Mouse (Mus musculus) stomach, embryonic 16.5 days (tissue): ENCODE results near the gene Olfr572. TPM values are rescaled to one million over a fixed set of nuclear protein-coding genes. Genes with fewer than 3 reads are reported as not detected.

Experiments
- ATAC-seq: fragments of 200-750 bp; cut with Nextera tagmentation; 2 replicates; pipeline ENCODE4 v1.8.0; 2017; ENCODE audit warnings: moderate number of reproducible peaks, moderate TSS enrichment; ENCODE audit not compliant: insufficient read depth, low FRiP score
- H3K27ac ChIP-seq: fragments of 300-500 bp; sonication (generic); 2 replicates; pipeline ENCODE4 v1.5.1; 2014; ENCODE audit warnings: low read length
- H3K27me3 ChIP-seq: fragments of 300-500 bp; sonication (generic); 2 replicates; pipeline ENCODE4 v1.6.1; 2014; ENCODE audit warnings: low read length, control low read depth, mixed read lengths; ENCODE audit not compliant: control insufficient read depth, insufficient read depth
- H3K36me3 ChIP-seq: fragments of 300-500 bp; sonication (generic); 2 replicates; pipeline ENCODE4 v1.6.1; 2014; ENCODE audit warnings: low read length; ENCODE audit not compliant: control insufficient read depth, insufficient read depth
- H3K4me1 ChIP-seq: fragments of 300-500 bp; sonication (generic); 2 replicates; pipeline ENCODE4 v1.6.1; 2014; ENCODE audit warnings: low read length, control low read depth, mixed read lengths; ENCODE audit not compliant: control insufficient read depth, insufficient read depth
- H3K4me2 ChIP-seq: fragments of 300-500 bp; sonication (generic); 2 replicates; pipeline ENCODE4 v1.6.1; 2014; ENCODE audit warnings: low read depth, low read length, mixed read lengths
- H3K4me3 ChIP-seq: fragments of 300-500 bp; sonication (generic); replicated peaks from 2 replicates; pipeline ENCODE4 v1.5.1; 2014; ENCODE audit warnings: mild to moderate bottlenecking, low read length
- H3K9ac ChIP-seq: fragments of 300-500 bp; sonication (generic); 2 replicates; pipeline ENCODE4 v1.6.1; 2014; ENCODE audit warnings: low read length
- H3K9me3 ChIP-seq: fragments of 300-500 bp; sonication (generic); replicated peaks from 2 replicates; pipeline ENCODE4 v1.6.1; 2016; ENCODE audit warnings: low read length, control low read depth; ENCODE audit not compliant: control insufficient read depth
- WGBS: fragments of 180-500 bp; shearing (Covaris S2); extraction: QIAGEN DNeasy Blood & Tissue Kit; methylation state at CpG from one replicate; pipeline ENCODE4 v1.1.7; 2014; 5-methylcytosine and 5-hydroxymethylcytosine counted together
- polyA plus RNA-seq: library from polyadenylated mRNA; unstranded; fragments of >200 nt; fragmentation: Nextera tagmentation; extraction: Ambion mirVana; gene quantifications from 2 replicates; pipeline ENCODE4 v1.2.1, GENCODE M21; 2015

Olfr572 gene
- polyA plus RNA-seq, 1 experiment from 2014 or later: not detected

- no peak for ATAC-seq
- Histone ChIP-seq H3K36me3 (no peaks in the 10 kb centered on the region), H3K27me3 (no peaks in the 10 kb centered on the region), H3K27ac (no peak overlapping the region), H3K9ac (no peak overlapping the region), H3K4me1 (no peaks in the 10 kb centered on the region), H3K9me3 (no peaks in the 10 kb centered on the region), H3K4me2 (no peak overlapping the region), H3K4me3 (no peak overlapping the region)
- 84% methylated on average over 1 of the region's 1 CpGs for WGBS
Measured at GRCm38 (mm10) chr7:102943417-102943816, 19.2 kb downstream of the Olfr572 start.

DNA sequence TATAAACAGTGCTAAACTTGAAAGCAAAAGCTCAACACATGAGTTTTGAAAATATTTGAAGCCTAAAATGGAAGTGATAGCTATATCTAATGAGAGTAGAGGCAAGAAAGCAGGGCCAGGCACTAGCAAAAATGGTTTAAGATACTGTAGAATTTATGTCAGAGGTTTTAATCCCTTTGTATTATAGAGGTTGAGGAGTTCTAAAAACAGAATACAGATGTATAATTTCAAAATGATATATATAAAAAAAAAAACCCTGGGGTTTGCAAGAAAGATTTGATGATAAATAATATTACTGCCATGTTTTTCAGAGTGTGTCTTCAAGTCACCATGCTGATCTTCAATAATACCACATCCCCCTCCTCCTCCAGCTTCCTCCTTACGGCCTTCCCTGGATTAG is 24.0 kb downstream of the Olfr572 start, which contains the start of gene Olfr574:
TSS of gene Olfr574 (plus strand) at position 301 of the 400 bp plus-strand sequence.
- no peak within 1 kb of the TSS for H3K4me3 ChIP-seq
- H3K27ac ChIP-seq: no peak within 1 kb of the TSS
- no peaks in the 10 kb centered on the region for H3K9me3 ChIP-seq
- no peaks in the 10 kb centered on the region for H3K4me1 ChIP-seq
- no peak for ATAC-seq
- no peaks in the 10 kb centered on the region for H3K36me3 ChIP-seq
- H3K27me3 ChIP-seq: no peaks in the 10 kb centered on the region
- H3K4me2 ChIP-seq: no peak within 1 kb of the TSS
- H3K9ac ChIP-seq: no peak within 1 kb of the TSS
- WGBS: 83% methylated on average over 1 of the region's 1 CpGs

DNA sequence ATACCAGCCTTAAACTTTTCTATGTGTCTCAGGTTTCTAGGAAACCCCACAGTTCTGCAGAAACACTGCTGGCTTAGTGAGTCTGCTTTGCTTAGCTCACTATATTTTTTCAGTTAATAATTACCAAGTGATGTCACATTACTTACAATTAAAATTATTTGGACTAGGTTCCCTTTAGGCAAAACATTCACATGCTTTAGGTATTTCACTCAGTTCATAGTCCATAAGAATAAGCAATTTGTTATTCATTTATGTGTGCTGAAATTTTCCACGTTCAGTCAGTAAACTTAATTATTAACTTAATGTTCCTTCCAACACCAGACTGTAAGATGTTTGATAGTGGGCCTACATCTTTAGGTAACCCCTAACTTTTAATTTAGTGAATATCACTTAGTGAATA is 26.5 kb downstream of the Olfr572 start:
- Histone ChIP-seq H3K36me3 (no peaks in the 10 kb centered on the region), H3K4me1 (no peaks in the 10 kb centered on the region), H3K27me3 (no peaks in the 10 kb centered on the region), H3K9me3 (no peaks in the 10 kb centered on the region), H3K4me3 (no peak overlapping the region), H3K4me2 (no peak overlapping the region), H3K27ac (no peak overlapping the region), H3K9ac (no peak overlapping the region)
- no peak for ATAC-seq
- WGBS: 45% methylated on average over 1 of the region's 1 CpGs

- no peaks in the 10 kb centered on the region for H3K27me3 ChIP-seq
- no peaks in the 10 kb centered on the region for H3K9me3 ChIP-seq
- ATAC-seq: no peak
- no peak overlapping the region for H3K4me3 ChIP-seq
- H3K9ac ChIP-seq: no peak overlapping the region
- H3K27ac ChIP-seq: no peak overlapping the region
- H3K4me2 ChIP-seq: no peak overlapping the region
- 62% methylated on average over 3 of the region's 3 CpGs for WGBS
- no peaks in the 10 kb centered on the region for H3K36me3 ChIP-seq
- H3K4me1 ChIP-seq: no peaks in the 10 kb centered on the region
Measured at GRCm38 (mm10) chr7:102958137-102958536, 33.9 kb downstream of the Olfr572 start.

GRCm38 (mm10) chr7:102958593-102958992 is 34.4 kb downstream of the Olfr572 start, which contains the start of gene Olfr575:
Olfr575 (minus strand) TSS chr7:102958775.
- Histone ChIP-seq H3K27me3 (no peaks in the 10 kb centered on the region), H3K4me3 (no peak within 1 kb of the TSS), H3K4me1 (no peaks in the 10 kb centered on the region), H3K36me3 (no peaks in the 10 kb centered on the region), H3K27ac (no peak within 1 kb of the TSS), H3K9ac (no peak within 1 kb of the TSS), H3K4me2 (no peak within 1 kb of the TSS), H3K9me3 (no peaks in the 10 kb centered on the region)
- no peak for ATAC-seq
- WGBS: 33% methylated on average over 1 of the region's 1 CpGs

GRCm38 (mm10) chr7:102962360-102962759 is 38.2 kb downstream of the Olfr572 start, which contains the start of gene Olfr576:
Olfr576 (plus strand) TSS chr7:102962660.
- H3K9me3 ChIP-seq: no peaks in the 10 kb centered on the region
- H3K27me3 ChIP-seq: no peaks in the 10 kb centered on the region
- H3K9ac ChIP-seq: no peak within 1 kb of the TSS
- no peak within 1 kb of the TSS for H3K27ac ChIP-seq
- H3K4me1 ChIP-seq: no peaks in the 10 kb centered on the region
- H3K4me3 ChIP-seq: no peak within 1 kb of the TSS
- H3K4me2 ChIP-seq: no peak within 1 kb of the TSS
- H3K36me3 ChIP-seq: no peaks in the 10 kb centered on the region
- no peak for ATAC-seq
- WGBS: 24% methylated on average over 2 of the region's 2 CpGs

- Histone ChIP-seq H3K27ac (no peak overlapping the region), H3K4me3 (no peak overlapping the region), H3K9ac (no peak overlapping the region), H3K4me2 (no peak overlapping the region), H3K4me1 (no peaks in the 10 kb centered on the region), H3K27me3 (no peaks in the 10 kb centered on the region), H3K9me3 (no peaks in the 10 kb centered on the region), H3K36me3 (no peaks in the 10 kb centered on the region)
- no peak for ATAC-seq
- WGBS: 50% methylated on average over 1 of the region's 1 CpGs
Measured at GRCm38 (mm10) chr7:102974399-102974798, 50.2 kb downstream of the Olfr572 start.

DNA sequence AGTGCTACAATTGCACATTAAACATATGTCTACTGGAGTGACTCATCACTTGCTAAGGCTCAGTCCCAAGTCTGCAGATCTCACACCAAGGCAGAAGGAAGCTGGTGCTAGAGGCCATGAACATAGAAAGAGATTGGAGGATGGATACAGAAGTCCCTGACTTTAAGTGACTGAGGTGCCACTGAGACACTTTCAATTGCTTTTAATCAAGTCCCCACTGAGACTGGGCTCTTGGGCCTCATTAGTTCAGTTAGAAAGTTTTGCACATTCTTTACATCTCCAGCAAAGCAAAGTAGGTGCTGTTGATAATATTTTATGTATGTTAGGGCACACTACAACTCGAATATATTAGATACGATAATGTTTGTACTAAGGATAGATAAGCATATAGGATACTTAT is 51.6 kb downstream of the Olfr572 start, which contains the start of gene Olfr577:
TSS of gene Olfr577 (minus strand) at position 101 of the 400 bp plus-strand sequence.
- no peak within 1 kb of the TSS for H3K9ac ChIP-seq
- no peak within 1 kb of the TSS for H3K4me2 ChIP-seq
- no peak within 1 kb of the TSS for H3K4me3 ChIP-seq
- H3K27me3 ChIP-seq: no peaks in the 10 kb centered on the region
- ATAC-seq: no peak
- WGBS: 72% methylated on average over 2 of the region's 2 CpGs
- no peak within 1 kb of the TSS for H3K27ac ChIP-seq
- no peaks in the 10 kb centered on the region for H3K4me1 ChIP-seq
- H3K36me3 ChIP-seq: no peaks in the 10 kb centered on the region
- no peaks in the 10 kb centered on the region for H3K9me3 ChIP-seq
